Mouse (Mus musculus): Measurements from ENCODE around the gene Strada. TPM values are rescaled to one million over a fixed set of nuclear protein-coding genes. Genes with fewer than 3 reads are reported as not detected.
A peak's percentile ranks its signal among the peaks of the same experiment; 100 is the strongest.

Gene Strada
- polyA plus RNA-seq, 1 experiment from 2014 or later, result 28.8 TPM

GRCm38 (mm10) chr11:106174372-106174771 is 27.6 kb downstream of the Strada start:
- 84% methylated on average over 5 of the region's 5 CpGs for WGBS
- H3K9me3 ChIP-seq (ENCODE audit: control insufficient read depth, low read length), result no peaks in the 10 kb centered on the region
- H3K9ac ChIP-seq (replicated peaks; ENCODE audit: low read depth, low read length), result no peak overlapping the region
- no peaks in the 10 kb centered on the region for H3K4me1 ChIP-seq (replicated peaks; ENCODE audit: control insufficient read depth, insufficient read depth, low read length)
- H3K27ac ChIP-seq (ENCODE audit: low read length), result no peak overlapping the region
- no peaks in the 10 kb centered on the region for H3K27me3 ChIP-seq (replicated peaks; ENCODE audit: control insufficient read depth, insufficient read depth, low read length)
- no peak overlapping the region for H3K4me3 ChIP-seq (replicated peaks; ENCODE audit: low read length)
- no peak overlapping the region for H3K4me2 ChIP-seq (ENCODE audit: low read length)
- H3K36me3 ChIP-seq (ENCODE audit: control insufficient read depth, insufficient read depth), result peaks cover 2% of the 10 kb centered on the region; the same call in 1 of the 2 replicates
- ATAC-seq, result no peak

- Histone ChIP-seq H3K9me3 (ENCODE audit: control insufficient read depth, low read length) (no peaks in the 10 kb centered on the region), H3K9ac (replicated peaks; ENCODE audit: low read depth, low read length) (no peak overlapping the region), H3K4me3 (replicated peaks; ENCODE audit: low read length) (no peak overlapping the region), H3K27me3 (replicated peaks; ENCODE audit: control insufficient read depth, insufficient read depth, low read length) (no peaks in the 10 kb centered on the region), H3K4me2 (ENCODE audit: low read length) (no peak overlapping the region), H3K27ac (ENCODE audit: low read length) (no peak overlapping the region), H3K4me1 (replicated peaks; ENCODE audit: control insufficient read depth, insufficient read depth, low read length) (no peaks in the 10 kb centered on the region), H3K36me3 (ENCODE audit: control insufficient read depth, insufficient read depth) (peaks cover 2% of the 10 kb centered on the region; the same call in 1 of the 2 replicates)
- ATAC-seq, result no peak
- WGBS, result 87% methylated on average over 2 of the region's 2 CpGs
These were observed 28.7 kb downstream of the Strada start for GRCm38 (mm10) chr11:106173228-106173627.

DNA sequence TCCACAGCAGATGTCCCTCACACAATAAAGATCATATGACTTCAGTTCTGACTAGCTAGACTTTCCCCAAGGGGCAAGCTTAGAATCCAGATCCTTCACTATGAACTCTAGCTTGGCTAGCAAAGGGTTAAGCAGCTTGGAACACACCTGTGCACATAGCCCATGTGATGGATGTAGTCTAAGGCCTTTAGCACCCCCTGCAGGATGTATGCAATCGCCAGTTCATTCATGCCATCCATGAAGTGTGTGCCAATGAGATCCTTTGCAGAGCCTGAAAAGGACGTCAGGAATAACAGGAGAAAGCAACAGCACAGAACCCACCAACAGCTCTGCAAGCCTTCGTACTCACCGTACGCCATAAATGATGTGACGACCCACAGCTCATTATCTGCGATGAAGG is 31.2 kb downstream of the Strada start:
- H3K27ac ChIP-seq (ENCODE audit: low read length), result no peak overlapping the region
- no peak overlapping the region for H3K9ac ChIP-seq (replicated peaks; ENCODE audit: low read depth, low read length)
- no peak overlapping the region for H3K4me3 ChIP-seq (replicated peaks; ENCODE audit: low read length)
- no peak overlapping the region for H3K4me2 ChIP-seq (ENCODE audit: low read length)
- no peaks in the 10 kb centered on the region for H3K9me3 ChIP-seq (ENCODE audit: control insufficient read depth, low read length)
- 76% methylated on average over 7 of the region's 7 CpGs for WGBS
- peaks cover 11% of the 10 kb centered on the region for H3K36me3 ChIP-seq (ENCODE audit: control insufficient read depth, insufficient read depth)
- no peaks in the 10 kb centered on the region for H3K27me3 ChIP-seq (replicated peaks; ENCODE audit: control insufficient read depth, insufficient read depth, low read length)
- ATAC-seq, result no peak
- H3K4me1 ChIP-seq (replicated peaks; ENCODE audit: control insufficient read depth, insufficient read depth, low read length), result no peaks in the 10 kb centered on the region

DNA sequence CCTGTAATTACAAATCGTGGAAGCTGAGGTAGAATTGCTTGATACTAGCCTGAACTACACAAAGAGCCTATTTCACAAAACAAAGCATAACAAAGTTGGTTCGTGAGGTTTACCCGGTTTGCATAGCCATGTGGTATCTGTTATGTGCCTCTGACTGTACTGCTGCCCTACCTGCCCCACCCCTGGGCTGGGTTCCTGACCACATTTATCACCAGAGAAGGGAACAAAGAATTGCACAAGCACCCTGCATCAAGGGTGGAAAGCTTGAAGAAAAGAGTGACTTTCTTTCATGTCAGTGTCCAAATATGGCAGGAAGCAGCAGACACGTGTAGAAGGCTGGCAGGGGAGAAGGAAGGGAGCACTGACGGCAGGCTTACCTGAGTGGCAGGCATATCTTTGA is 34.5 kb downstream of the Strada start:
- H3K36me3 ChIP-seq (ENCODE audit: control insufficient read depth, insufficient read depth), result peaks cover 19% of the 10 kb centered on the region
- ATAC-seq, result no peak

DNA sequence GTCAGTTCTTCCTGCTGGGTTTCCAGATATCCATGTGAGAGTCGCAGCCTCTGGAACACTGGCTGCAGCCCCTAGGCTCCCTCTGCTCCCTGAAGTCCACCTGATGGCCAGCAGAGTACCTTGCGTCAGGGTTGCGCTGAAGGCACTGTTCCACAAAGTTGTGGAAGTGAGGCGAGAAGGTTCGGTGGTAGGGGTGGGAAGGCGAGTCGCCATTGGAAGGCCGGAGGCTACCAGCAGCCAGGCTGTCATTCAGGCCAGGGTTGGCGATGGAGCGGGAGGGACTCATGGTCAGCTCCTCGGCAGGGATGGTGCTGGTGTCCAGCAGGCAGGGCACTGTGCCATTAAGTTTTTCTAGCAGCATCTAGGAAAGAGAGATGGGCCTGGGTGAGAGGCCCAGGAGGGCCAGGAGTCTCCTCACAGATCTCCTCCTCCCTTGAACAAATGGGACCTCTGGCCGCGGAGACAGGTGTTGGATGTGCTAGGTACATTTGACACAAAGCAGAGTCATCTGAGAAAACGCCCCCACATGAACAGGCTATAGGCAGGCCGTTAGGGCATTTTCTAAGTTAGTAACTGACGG is 37.3 kb downstream of the Strada start:
- no peaks in the 10 kb centered on the region for H3K9me3 ChIP-seq (ENCODE audit: control insufficient read depth, low read length)
- H3K36me3 ChIP-seq (ENCODE audit: control insufficient read depth, insufficient read depth), result peaks cover 17% of the 10 kb centered on the region
- H3K27me3 ChIP-seq (replicated peaks; ENCODE audit: control insufficient read depth, insufficient read depth, low read length), result no peaks in the 10 kb centered on the region
- H3K4me1 ChIP-seq (replicated peaks; ENCODE audit: control insufficient read depth, insufficient read depth, low read length), result peaks cover 8% of the 10 kb centered on the region
- ATAC-seq, result no peak
- H3K4me2 ChIP-seq (ENCODE audit: low read length), result no peak overlapping the region
- WGBS, result 95% methylated on average over 16 of the region's 16 CpGs
- no peak overlapping the region for H3K9ac ChIP-seq (replicated peaks; ENCODE audit: low read depth, low read length)
- H3K4me3 ChIP-seq (replicated peaks; ENCODE audit: low read length), result no peak overlapping the region
- H3K27ac ChIP-seq (ENCODE audit: low read length), result no peak overlapping the region

More for the DNA sequence above, 34.5 kb downstream of the Strada start:
- Histone ChIP-seq H3K4me3 (replicated peaks; ENCODE audit: low read length) (no peak overlapping the region), H3K27ac (ENCODE audit: low read length) (no peak overlapping the region), H3K27me3 (replicated peaks; ENCODE audit: control insufficient read depth, insufficient read depth, low read length) (no peaks in the 10 kb centered on the region), H3K9me3 (ENCODE audit: control insufficient read depth, low read length) (no peaks in the 10 kb centered on the region), H3K4me1 (replicated peaks; ENCODE audit: control insufficient read depth, insufficient read depth, low read length) (no peaks in the 10 kb centered on the region), H3K9ac (replicated peaks; ENCODE audit: low read depth, low read length) (no peak overlapping the region), H3K4me2 (ENCODE audit: low read length) (no peak overlapping the region)
- WGBS, result 93% methylated on average over 5 of the region's 5 CpGs

DNA sequence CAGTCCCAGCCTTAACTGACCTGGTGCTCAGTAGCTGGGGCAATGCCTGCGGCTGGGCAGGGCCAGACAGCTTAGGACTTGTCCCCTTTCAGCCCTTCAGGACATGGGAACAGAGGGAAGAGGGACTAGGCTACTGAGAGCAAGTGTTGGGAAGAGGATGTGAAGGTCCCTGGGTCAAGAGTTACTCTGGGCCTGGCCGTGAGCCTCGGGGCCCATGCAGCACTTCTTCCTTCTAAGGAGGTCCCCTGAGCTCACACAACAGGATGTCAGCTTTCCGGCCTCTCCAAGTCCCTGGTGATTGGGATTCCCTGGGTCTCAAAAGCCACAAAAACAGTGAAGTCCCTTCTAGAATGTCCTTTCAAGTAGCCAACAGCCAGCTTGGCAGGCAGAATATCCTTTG is 38.4 kb downstream of the Strada start:
- Histone ChIP-seq H3K9me3 (ENCODE audit: control insufficient read depth, low read length) (no peaks in the 10 kb centered on the region), H3K36me3 (ENCODE audit: control insufficient read depth, insufficient read depth) (peaks cover 17% of the 10 kb centered on the region), H3K27ac (ENCODE audit: low read length) (no peak overlapping the region), H3K4me3 (replicated peaks; ENCODE audit: low read length) (no peak overlapping the region), H3K9ac (replicated peaks; ENCODE audit: low read depth, low read length) (no peak overlapping the region), H3K27me3 (replicated peaks; ENCODE audit: control insufficient read depth, insufficient read depth, low read length) (no peaks in the 10 kb centered on the region), H3K4me2 (ENCODE audit: low read length) (no peak overlapping the region), H3K4me1 (replicated peaks; ENCODE audit: control insufficient read depth, insufficient read depth, low read length) (peaks cover 17% of the 10 kb centered on the region)
- no peak for ATAC-seq
- WGBS, result 93% methylated on average over 4 of the region's 4 CpGs

DNA sequence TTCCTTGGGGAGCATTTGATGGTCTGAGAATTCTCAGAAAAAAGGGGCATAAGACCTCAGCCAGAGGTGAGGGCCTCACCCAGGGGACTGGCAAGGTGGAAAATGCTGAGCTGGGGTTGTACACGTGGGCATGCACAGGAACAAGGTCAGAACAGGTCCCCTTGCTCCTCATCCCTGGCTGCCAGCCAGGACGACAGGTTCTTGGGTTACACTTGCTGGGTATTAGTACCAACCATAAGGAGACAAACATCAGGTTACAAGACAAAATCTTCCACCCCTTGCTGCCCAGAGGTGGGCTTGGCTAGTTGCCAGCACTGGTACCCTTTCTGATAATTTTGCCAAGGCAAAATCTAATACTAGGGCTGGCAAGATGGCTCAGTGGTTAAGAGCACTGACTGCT is 39.7 kb downstream of the Strada start:
- ATAC-seq, result no peak
- no peaks in the 10 kb centered on the region for H3K27me3 ChIP-seq (replicated peaks; ENCODE audit: control insufficient read depth, insufficient read depth, low read length)
- H3K4me2 ChIP-seq (ENCODE audit: low read length), result no peak overlapping the region
- H3K36me3 ChIP-seq (ENCODE audit: control insufficient read depth, insufficient read depth), result peaks cover 13% of the 10 kb centered on the region
- no peak overlapping the region for H3K4me3 ChIP-seq (replicated peaks; ENCODE audit: low read length)
- 84% methylated on average over 2 of the region's 2 CpGs for WGBS
- H3K4me1 ChIP-seq (replicated peaks; ENCODE audit: control insufficient read depth, insufficient read depth, low read length), result peaks cover 24% of the 10 kb centered on the region
- no peak overlapping the region for H3K9ac ChIP-seq (replicated peaks; ENCODE audit: low read depth, low read length)
- H3K9me3 ChIP-seq (ENCODE audit: control insufficient read depth, low read length), result no peaks in the 10 kb centered on the region
- H3K27ac ChIP-seq (ENCODE audit: low read length), result no peak overlapping the region

DNA sequence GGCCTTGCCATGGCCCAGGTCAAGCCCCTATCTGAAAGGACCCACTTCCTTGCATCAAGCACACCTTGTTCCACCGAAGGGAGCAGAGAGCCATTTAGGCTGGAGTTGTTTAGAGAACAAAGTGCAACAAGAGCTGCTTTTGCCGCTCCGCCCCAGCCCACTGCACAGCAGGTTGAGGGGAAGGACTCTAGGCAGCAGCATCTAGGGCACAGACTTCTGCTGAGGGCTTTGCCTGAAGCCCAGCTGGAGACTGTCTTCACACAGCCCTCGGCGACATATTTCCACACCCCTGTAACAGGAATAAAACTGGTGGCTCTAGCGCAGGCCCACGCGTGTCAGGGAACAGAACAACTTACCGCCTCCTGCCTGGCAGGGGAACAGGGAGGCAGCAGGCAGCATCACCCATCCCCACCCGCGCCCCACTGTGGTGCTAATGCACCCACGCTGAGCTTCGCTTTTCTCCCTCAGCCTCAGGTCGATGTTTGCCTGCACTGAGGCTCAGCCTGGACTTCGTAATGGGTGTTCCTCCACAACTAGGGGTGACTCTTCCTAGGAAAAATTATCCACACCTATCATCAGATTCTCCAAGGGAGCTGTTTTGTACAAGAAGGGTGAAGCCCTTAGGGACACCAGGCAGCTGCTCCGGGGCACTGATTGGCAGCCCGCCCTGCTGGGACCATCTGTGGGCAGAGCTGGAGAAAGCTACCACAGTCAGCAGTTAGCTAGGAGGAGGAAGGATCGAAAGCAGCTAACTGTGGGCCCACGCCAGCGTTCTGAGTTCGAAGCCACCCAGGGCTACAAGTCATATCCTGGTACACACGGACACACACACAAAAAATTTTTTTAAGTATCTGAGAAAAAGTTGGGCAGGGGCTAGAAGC is 40.9 kb downstream of the Strada start, which contains the start of the genes Gm10840 and Limd2:
Gene Gm10840 (plus strand): TSS at position 10 of the 881 bp plus-strand sequence.
Gene Limd2 (minus strand): TSS at position 20 of the 881 bp plus-strand sequence.
- Histone ChIP-seq H3K27ac (ENCODE audit: low read length) (peak within 1 kb of the TSS; percentile 95), H3K4me3 (replicated peaks; ENCODE audit: low read length) (peak within 1 kb of the TSS; percentile 79), H3K4me2 (ENCODE audit: low read length) (peak within 1 kb of the TSS; percentile 83), H3K27me3 (replicated peaks; ENCODE audit: control insufficient read depth, insufficient read depth, low read length) (no peaks in the 10 kb centered on the region), H3K36me3 (ENCODE audit: control insufficient read depth, insufficient read depth) (peaks cover 20% of the 10 kb centered on the region), H3K4me1 (replicated peaks; ENCODE audit: control insufficient read depth, insufficient read depth, low read length) (peaks cover 28% of the 10 kb centered on the region), H3K9me3 (ENCODE audit: control insufficient read depth, low read length) (no peaks in the 10 kb centered on the region), H3K9ac (replicated peaks; ENCODE audit: low read depth, low read length) (peak within 1 kb of the TSS; percentile 97)
- 24% methylated on average over 22 of the region's 22 CpGs for WGBS
- ATAC-seq, result peak; percentile 46

Measured in forebrain, embryonic 16.5 days (tissue).